Mouse (Mus musculus) neutrophil, adult 5-6 weeks (primary cell): ENCODE results near the gene Mylk. TPM values are rescaled to one million over a fixed set of nuclear protein-coding genes. Genes with fewer than 3 reads are reported as not detected.

Experiments used
- ATAC-seq: fragments of 151-379, 151-347 bp; 2 replicates; pipeline ENCODE4 v1.8.0; 2017; ENCODE audit warnings: mild to moderate bottlenecking, moderate TSS enrichment; ENCODE audit not compliant: insufficient number of reproducible peaks, poor library complexity, low FRiP score, severe bottlenecking; ENCODE audit errors: extremely low read depth
- total RNA-seq: library from RNA; stranded (forward); fragments of 200-1000 nt; gene quantifications from 2 replicates; pipeline ENCODE4 v1.2.3, GENCODE M21; 2017

Gene Mylk
- total RNA-seq, 1 experiment from 2014 or later = 16.3 TPM

DNA sequence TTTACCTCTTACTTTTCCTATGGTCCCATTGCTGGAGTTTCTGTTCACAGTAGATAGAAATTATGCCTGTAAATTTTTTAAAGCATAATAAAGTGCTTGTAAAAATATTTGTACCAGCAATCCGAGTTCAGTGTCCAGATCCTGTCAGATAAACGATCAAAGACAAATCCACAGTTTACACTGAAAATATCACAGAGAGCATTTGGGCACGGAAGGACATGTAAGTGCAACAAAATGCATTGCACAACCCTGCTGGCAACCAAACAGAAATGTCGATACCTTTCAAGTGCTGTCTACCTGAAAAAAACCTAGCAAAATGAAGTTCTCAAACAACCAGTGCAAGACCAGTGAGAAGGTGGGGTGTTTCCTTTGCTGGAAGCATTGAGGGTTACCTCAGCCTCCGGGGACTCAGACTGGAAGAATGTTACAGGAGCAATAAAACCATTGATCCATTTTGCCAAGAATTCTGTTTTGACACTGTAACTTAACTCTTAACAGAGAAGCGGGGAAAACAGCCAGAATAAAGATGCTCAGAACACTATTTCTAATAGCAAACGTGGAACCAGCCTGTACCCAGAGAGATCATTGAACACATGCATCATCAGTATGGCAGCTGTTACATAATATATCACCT lies 80.2 kb downstream of the Mylk start:
- ATAC-seq = no peak

DNA sequence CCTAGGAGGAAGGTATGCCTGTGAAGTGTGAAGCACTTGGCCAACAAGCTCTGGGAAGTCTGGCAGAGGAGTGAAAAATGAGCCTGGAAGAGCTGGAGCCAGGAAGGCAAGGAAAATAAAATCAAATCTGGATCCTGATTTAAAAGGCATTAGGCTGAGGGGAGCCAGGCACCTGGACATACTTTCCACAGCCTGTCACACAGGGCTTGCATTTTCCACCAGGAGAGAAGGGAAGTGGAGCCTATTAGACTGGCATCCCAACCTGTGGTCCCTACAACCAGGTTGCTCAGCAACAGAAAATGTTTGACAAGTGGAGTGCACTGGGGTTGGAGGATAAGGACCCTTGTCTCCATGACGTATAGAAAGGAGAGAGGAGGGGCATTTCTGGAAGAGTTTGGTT lies 89.5 kb downstream of the Mylk start:
- no peak for ATAC-seq

DNA sequence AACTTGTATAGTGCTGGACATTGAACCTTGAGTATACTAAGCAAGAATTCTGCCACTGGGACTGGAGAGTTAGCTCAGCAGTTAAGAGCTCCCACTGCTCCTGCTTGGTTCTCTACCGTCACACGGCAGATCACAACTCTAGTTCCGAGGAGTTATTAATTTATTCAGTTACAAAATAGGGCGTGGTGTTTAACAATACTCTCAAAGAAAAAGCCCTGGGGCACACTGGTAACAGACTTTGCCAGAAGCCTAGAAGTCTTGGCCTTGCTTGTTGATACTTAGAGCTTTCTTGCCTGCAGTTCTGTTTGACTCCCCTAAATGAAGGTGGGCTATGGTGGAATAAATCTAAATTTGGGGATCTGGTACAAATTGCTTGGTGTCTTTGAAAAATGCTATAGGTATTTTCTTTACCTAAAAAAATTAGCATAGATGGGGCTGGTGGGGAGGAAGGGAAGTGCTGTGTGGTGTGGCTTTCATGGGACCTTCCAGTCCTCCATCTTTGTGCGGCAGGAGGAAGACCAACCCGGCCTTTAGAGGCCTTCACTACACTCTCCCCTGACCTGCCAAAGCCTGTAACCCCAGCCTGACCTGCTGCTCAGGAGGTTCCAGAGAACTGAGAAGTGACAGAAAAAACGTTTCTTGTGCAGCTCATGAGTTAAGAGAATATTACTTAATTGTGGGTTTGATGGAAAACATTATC lies 94.1 kb downstream of the Mylk start:
- ATAC-seq = no peak

DNA sequence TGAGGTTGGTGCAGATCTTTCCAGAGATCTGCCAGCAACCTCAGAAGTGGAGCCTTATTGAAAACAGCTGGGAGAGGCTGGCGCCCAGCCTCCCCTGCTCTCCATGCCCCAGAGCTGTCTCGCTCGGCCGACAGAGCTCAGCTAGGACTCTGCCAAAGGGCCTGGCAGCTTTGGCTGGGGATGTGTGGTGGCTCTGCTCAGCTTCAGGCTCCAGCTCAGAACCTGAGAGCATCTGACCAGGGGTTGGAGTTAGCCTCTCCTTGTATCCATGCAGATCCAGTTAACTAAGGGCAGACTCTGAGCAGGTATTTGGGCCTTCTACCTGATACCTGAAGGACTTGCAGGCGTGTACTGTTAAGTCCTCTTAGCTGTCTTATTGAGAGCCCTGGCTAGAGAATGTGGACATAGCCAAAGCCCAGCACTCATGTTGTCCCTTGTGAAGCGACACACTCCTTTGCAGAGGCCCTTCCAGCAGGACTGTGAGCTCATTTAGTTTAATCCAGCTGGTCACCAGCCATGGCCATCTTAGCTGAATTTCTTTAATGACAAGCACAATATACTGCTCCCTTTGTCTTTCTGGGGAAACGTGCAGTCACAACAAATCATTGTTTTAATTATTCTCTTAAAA lies 94.8 kb downstream of the Mylk start:
- no peak for ATAC-seq

DNA sequence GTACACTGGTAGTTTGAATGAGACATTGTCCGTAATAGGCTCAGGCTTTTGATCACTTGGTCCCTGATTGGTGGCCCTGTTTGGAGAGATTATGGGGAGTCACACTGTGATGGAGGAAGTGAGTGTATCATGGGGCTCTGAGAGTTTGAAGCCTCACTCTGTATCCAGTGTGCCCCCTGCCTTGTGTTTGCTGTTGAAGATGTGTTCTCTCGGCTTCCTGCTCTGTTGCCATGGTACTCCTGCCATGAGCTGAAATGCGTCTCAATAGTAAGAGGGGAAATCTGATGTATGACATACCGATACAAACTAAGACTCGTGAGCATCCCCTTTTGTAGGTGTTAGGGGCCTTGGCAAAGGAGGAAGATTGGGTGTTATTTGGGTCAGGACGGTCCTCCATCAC lies 99.8 kb downstream of the Mylk start:
- no peak for ATAC-seq

DNA sequence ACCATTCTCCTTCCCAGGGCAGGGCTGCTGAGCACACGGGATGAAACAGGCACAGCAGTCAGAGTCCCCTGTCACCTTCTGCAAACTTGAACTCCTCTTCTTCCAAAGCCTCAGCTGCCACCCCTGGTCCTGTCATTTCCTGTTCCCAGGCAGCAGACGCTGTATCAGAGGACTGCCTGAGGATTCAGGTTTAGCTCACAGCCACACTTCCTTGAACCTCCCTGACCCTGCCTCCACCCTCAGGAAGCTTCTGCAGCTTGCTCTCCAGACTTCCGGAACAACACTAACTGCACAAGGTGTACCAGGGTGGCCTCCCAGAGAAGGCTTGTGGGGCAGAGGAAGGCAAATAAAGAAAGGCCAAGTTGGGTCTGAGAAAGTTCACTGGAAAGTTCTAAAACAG lies 102.6 kb downstream of the Mylk start:
- ATAC-seq = no peak

DNA sequence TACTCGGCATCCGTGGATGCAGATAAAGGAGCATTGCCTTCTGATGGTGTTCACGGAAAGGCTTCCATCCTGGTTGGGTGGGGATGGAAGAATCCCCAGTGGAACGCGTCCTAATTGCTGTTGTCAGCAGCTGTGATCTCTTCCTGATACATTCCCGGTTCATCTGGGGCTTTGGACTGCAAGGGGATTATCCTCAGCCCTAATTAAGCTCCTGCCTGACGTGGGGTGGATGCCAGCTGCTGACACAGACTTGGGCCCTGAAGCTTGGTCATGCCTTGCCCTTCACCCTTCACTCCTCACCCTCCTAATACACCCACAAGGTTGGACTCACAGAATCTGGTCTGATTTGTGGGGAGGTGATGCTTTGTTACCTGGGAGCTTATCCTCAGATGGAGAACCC lies 109.1 kb downstream of the Mylk start:
- no peak for ATAC-seq

DNA sequence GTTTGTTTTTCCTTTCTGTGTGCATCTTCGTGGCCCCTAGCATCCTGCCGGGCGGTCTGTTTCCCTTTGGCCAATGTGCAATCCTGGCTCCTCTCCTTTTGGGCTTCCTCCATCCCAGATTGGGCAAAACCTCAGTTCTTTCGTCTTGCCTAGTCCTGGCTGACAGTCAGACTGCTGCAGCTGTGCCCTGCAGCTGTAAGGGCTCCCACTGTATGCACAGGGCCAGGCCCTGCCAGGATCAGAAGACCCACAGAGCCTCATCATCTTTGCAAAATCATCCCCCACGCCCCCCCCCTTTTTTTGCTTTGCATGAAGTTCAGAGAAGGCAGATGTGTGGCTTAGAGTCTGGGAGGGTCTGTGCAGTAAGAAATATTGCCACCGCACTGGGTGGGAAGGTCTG lies 110.1 kb downstream of the Mylk start:
- ATAC-seq = no peak

DNA sequence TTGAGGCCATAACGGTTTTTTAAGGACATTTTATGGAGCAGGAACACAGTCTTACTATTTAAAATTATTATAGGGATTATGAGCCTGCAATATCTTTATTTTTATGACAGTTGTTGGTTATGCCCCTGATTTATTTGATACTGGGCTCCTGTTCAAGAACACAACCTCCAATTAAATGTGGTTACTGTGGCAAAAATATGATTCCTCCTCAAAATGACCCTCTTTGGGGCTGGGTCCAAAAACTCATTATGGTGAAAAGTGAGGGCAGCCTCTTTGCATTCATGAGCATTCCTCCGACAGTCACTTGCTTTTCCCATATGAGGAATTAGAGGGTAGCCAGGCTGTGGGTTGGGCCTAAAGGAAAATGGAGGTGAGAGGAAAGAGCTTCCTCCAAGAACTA lies 110.7 kb downstream of the Mylk start:
- ATAC-seq = no peak

DNA sequence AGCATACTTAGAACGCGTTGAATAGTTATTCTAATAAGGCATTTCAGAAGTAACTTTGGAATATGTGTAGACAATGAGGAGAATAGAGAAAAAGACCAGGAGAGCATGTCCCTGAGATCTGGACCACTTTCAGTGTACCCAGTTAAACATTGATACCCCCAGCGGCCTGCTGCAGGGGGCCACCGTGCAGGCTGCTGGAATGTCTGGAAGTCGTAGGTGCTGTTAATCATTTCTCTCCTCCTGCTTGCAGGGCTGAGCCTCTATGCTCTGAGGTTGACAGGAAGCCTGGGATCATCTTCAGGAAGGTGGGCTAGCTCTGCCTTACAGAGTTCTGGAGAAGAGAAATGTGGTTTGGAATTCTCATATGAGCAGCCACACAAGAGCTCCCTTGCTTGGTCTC lies 112.6 kb downstream of the Mylk start:
- no peak for ATAC-seq

DNA sequence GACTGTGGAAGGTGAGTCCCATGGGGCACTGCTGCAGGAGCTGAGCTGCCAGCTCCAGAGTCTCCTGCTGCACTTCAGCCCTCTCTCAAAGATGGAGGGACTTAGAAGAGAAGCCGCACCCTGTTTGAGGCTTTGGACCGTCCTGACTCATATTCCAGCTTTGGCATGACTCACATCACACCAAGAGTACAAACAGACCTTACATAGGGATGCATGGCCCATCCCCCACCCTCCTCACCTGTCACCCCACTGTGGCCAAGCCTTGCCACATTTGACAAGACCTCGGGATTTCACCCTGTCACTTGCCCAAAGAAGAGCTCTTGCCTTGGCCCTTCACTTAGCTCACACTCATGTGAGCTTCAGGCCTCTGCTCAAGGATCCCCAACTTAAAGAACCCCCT lies 115.8 kb downstream of the Mylk start:
- ATAC-seq = no peak

DNA sequence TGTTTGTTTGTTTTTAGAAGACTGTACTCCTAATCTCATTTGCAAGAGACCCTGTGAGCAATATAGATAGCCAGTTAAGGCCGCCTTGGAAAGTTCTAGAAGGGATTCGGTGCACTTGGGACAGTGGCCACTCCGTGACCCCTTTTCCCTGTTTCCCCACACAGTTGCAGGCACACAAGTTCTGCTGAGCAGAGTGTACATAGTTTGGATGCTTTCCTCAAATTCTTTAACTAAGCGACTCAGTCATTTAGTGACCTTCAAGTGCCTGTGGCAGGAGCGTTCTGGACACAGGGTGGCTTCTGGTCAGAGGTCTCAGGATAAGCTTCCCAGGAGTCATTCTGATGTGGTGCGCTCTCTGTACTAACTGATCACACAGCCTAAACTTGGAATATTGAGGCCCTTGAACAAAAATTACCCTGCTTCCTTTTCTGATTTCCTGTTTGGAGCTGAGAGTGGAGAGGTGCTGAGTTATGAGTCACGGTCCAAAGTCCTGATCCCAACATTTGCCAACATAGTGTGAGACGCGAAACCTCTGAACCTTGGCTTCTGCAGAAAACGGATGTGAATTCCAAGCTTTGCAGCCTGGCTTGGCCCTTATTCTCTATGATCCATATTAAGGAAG lies 116.8 kb downstream of the Mylk start:
- ATAC-seq = no peak

DNA sequence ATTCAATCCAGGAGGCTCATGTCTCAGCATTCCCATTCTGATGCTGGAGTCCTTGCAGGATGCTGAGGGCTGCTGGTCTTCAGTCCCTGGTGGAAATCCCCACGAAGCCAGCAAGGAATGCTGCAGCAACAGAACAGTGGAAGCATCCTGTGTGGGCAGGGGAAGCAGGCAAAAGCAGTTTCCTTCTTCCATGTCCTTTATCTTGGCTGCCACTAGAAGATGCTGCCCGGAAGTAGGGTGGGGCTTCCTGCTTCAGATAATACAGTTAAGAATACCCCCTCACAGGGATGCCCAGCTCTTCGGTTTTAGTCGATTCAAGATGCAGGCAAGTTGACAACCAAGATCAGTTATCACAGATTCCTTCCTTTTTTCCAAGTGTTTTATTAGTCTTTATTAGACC lies 120.4 kb downstream of the Mylk start:
- ATAC-seq = no peak

DNA sequence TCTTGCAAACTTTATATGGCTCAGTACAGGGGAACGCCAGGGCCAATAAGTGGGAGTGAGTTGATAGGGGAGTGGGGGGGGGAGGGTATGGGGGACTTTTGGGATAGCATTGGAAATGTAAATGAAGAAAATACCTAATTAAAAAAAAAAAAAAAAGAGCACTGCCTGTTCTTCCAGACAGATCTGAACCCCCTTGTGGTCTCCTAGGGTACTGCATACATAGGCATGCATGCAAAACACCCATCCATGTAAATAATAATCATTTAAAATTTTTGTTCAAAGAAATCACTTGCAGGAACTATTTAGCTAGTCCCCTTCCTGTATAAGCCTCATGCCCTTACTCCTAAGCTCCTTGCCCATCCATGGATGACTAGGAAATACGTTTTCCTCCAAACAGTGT lies 122.2 kb downstream of the Mylk start:
- ATAC-seq = no peak

DNA sequence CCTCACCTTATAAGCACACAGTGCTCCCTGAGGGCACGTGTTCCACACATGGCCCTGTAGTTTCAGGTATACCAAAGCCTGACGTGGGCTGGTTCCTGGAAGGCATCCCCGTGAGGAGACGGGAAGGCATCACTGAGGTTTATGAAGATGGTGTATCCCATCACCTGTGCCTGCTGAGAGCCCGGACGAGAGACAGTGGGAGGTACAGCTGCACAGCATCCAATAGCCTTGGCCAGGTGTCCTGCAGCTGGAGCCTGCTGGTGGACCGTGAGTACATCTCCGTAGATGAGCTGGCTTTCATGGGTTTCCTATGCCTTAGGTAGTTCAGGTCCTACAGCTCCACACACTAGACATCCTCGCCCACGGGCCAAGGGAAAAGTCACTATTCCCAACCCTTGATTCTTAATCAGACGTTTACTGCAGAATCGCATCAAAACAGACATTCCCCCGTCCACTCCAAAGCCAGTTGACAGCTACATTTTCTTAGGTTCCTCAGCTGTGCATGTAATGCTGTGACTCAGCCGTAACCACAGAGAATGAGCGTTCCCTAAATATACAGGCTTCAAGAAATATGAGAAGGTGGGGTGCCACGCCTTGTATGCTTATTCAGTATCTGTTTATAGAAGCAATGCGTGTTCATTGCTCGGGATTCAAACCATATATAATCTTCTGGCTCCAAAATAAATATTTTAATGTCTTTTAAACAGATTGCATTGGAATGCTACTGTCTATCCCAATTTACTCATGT lies 135.2 kb downstream of the Mylk start:
- no peak for ATAC-seq

DNA sequence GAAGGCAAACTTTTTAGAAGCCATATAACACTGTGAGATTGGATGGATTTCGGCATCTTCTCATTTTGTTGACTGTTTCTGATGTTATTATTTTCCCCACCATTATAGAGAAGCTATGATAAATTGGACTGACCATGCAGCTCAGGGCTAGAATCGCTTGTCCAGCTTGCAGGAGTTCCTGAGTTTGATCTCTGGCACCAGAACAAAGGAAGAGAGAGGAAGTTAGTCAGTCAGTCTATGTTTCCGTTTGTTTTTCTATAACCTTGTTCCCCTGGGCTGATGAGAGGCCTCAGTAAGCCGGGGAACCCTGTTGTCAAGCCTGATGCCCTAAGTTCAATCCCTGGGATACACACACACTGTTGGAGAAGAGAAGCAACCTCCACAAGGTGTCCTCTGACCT lies 135.8 kb downstream of the Mylk start:
- no peak for ATAC-seq

DNA sequence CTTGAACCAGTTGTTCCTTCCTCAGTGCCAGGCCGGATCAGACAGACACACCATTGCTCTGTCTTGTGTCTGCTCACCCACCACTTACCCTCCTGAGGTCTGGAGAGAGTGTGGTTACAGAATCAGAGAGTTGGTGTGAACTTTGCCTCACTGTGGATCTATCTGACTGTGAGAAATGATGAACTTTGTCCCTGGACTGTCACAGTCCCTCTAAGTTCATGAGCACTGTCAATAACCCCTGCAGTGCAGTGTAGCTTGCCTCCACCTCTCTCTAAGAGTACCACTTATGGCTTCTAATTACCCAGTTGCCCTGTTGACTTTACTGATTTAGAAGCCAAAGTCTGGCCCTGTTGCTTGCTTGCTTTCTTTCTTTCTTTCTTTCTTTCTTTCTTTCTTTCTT lies 142.0 kb downstream of the Mylk start:
- no peak for ATAC-seq

DNA sequence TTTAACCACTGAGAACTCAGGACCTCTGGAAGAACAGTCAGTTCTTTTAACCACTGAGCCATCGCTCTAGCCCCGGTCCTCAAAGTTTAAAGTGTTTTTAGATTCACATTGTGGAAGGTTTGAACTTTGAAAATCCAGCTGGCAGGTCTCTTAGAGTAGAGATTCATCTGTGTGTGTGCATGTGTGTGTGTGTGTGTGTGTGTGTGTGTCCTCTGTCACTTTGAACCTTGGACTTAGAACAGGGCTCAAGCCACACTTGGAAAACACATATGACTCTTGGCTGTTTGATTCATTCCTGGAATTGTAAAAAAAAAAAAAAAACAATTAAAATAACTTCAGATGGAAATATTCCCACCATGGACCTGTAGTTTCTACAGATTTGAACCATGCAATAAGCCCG lies 149.0 kb downstream of the Mylk start:
- ATAC-seq = no peak

DNA sequence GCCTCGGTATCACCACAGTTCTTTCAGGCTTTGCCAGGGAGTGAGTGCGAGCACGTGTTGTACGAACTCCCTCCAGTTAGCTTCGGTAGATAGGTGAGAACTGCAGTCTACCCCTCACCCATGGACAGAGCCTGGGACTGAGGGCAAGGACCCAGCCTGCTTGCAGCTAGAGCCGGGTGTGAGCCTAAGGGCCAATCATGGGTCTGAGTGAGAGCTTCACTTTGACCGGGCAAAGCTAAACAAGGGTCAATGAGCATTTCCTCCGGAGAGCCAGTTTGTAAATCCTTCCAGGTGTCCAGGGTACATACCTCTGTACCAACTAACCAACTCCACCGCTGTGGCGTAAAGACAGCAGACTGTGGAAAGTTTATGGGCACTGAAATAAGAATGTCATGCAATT lies 150.9 kb downstream of the Mylk start:
- no peak for ATAC-seq

DNA sequence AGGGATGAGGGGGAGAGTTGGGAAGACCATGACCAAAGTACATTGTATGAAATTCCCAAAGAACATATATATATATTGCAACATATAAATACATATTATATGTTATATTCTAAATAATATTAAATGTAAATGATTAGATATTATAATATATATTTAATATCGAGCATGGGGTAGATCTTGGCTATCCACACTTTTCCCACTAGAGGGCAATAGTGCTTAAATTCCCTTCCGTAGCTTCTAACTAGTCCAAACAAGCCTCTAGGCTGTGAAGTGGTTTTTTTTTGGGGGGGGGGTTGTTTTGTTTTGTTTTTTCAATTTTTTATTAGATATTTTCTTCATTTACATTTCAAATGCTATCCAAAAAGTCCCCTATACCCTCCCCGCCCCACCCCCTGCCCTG lies 152.0 kb downstream of the Mylk start:
- no peak for ATAC-seq
